8 mouse cellular contexts compared by ENCODE assay signal in the genomic region with DNA sequence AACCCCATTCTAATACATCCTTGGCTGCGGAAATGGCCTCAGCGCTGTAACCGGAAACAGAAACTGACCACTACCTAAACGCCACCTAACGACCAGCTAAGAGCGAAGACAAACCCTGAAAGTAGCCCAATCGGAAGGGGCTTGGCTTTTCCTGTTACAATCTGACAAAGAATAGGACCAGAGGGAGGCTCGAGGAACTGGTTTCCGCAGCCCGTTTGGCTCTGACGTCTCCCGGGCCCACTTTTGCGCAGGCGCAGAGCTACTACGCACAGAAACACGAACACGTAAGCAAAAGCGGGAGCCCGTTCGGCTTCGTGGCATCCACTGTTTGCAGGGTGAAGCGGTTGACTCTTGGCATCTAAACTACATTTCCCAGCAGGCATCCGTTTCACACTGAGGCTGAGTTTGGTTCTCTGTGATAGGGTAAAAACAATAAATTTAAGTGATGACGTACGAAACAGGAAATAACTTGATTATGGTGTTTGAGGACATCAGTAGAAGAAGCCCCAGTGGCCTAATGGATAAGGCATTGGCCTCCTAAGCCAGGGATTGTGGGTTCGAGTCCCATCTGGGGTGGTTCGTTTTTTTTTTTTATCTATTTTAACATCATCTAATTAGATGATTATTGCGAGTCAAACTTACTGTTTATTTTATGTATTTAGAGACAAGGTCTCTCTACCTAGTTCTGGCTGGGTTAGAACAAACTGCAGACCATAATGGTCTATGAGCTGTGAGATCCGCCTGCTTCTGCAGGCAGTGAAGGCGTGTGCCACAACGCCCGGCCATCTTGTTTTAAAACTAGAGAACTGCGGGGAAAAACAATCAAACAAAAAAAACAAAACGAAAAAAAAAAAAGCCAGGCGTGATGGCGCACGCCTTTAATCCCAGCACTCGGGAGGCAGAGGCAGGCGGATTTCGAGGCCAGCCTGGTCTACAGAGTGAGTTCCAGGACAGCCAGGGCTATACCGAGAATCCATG. TPM values are rescaled to one million over a fixed set of nuclear protein-coding genes. Genes with fewer than 3 reads are reported as not detected.
A peak's percentile ranks its signal among the peaks of the same experiment; 100 is the strongest.
DNase-seq lines count a peak whose midpoint lies in the region; ATAC-seq and TF ChIP-seq lines count a peak whose summit lies in the region.

A gene (plus strand): TSS at position 75 of the 978 bp plus-strand sequence.

- no peaks in the 10 kb centered on the region for H3K27me3 ChIP-seq in ES-Bruce4 (ENCODE audit: control insufficient read depth, insufficient read depth, low read length, poor library complexity, severe bottlenecking)
- H3K27me3 ChIP-seq in forebrain, embryonic 13.5 days: no peaks in the 10 kb centered on the region
- no peaks in the 10 kb centered on the region for H3K27me3 ChIP-seq in liver, postnatal 0 days (ENCODE audit: insufficient read depth, low read length)
- H3K27me3 ChIP-seq in neural tube, embryonic 14.5 days (ENCODE audit: control insufficient read depth, insufficient read depth, low read length): no peaks in the 10 kb centered on the region

- peak within 1 kb of the TSS; percentile 97 for H3K4me3 ChIP-seq in ES-Bruce4 (ENCODE audit: low read depth, low read length)
- peak within 1 kb of the TSS; percentile 56 for H3K4me3 ChIP-seq in forebrain, embryonic 13.5 days
- peak within 1 kb of the TSS; percentile 98 for H3K4me3 ChIP-seq in liver, postnatal 0 days (ENCODE audit: low read depth, low read length)
- H3K4me3 ChIP-seq in neural tube, embryonic 14.5 days (ENCODE audit: low read depth, low read length): peak within 1 kb of the TSS; percentile 79

- TF ChIP-seq CTCF in ES-Bruce4 (IDR thresholded peaks at IDR 0.05; ENCODE audit: low read depth, low read length): no peak
- TF ChIP-seq CTCF in liver, postnatal 0 days (IDR thresholded peaks at IDR 0.05; ENCODE audit: low read depth): peak; percentile 58

- 6% methylated on average over 41 of the region's 41 CpGs for WGBS in forebrain, embryonic 13.5 days
- WGBS in large intestine, adult 2 months: 1% methylated on average over 41 of the region's 41 CpGs
- WGBS in liver, postnatal 0 days (ENCODE audit: insufficient replicate concordance): 3% methylated on average over 41 of the region's 41 CpGs
- 5% methylated on average over 41 of the region's 41 CpGs for WGBS in neural tube, embryonic 14.5 days

- peak within 1 kb of the TSS; percentile 72 for H3K27ac ChIP-seq in ES-Bruce4 (ENCODE audit: insufficient read depth, low read length)
- peak within 1 kb of the TSS; percentile 94 for H3K27ac ChIP-seq in forebrain, embryonic 13.5 days
- H3K27ac ChIP-seq in liver, postnatal 0 days (ENCODE audit: low read depth): peak within 1 kb of the TSS; percentile 99
- H3K27ac ChIP-seq in neural tube, embryonic 14.5 days (ENCODE audit: low read depth, low read length): peak within 1 kb of the TSS; percentile 98

- H3K9ac ChIP-seq in ES-Bruce4 (ENCODE audit: low read depth, poor library complexity, severe bottlenecking): peak within 1 kb of the TSS; percentile 90
- H3K9ac ChIP-seq in forebrain, embryonic 13.5 days: peak within 1 kb of the TSS; percentile 77
- peak within 1 kb of the TSS; percentile 97 for H3K9ac ChIP-seq in liver, postnatal 0 days (replicated peaks)
- H3K9ac ChIP-seq in neural tube, embryonic 14.5 days (replicated peaks; ENCODE audit: low read depth, low read length): peak within 1 kb of the TSS; percentile 92

- no peaks in the 10 kb centered on the region for H3K4me1 ChIP-seq in ES-Bruce4 (ENCODE audit: control insufficient read depth, insufficient read depth, low read length)
- H3K4me1 ChIP-seq in forebrain, embryonic 13.5 days: peaks cover 12% of the 10 kb centered on the region
- H3K4me1 ChIP-seq in liver, postnatal 0 days (ENCODE audit: insufficient read depth): peaks cover 17% of the 10 kb centered on the region
- H3K4me1 ChIP-seq in neural tube, embryonic 14.5 days (ENCODE audit: control insufficient read depth, insufficient read depth, low read length): no peaks in the 10 kb centered on the region

- no peaks in the 10 kb centered on the region for H3K36me3 ChIP-seq in ES-Bruce4 (ENCODE audit: control insufficient read depth, insufficient read depth, low read length, poor library complexity, severe bottlenecking)
- H3K36me3 ChIP-seq in forebrain, embryonic 13.5 days (ENCODE audit: poor library complexity, severe bottlenecking): no peaks in the 10 kb centered on the region
- H3K36me3 ChIP-seq in liver, postnatal 0 days (replicated peaks; ENCODE audit: insufficient read depth, low read length): no peaks in the 10 kb centered on the region; the same call in 1 of the 2 replicates
- no peaks in the 10 kb centered on the region for H3K36me3 ChIP-seq in neural tube, embryonic 14.5 days (ENCODE audit: control insufficient read depth, insufficient read depth, low read length)

- ATAC-seq in cerebellum, adult (ENCODE audit: insufficient number of reproducible peaks, low FRiP score, low TSS enrichment): peak; percentile 87
- ATAC-seq in forebrain, embryonic 13.5 days: peak; percentile 93
- ATAC-seq in liver, postnatal 0 days: peak; percentile 85
- peak; percentile 90 for ATAC-seq in neural tube, embryonic 14.5 days (ENCODE audit: low read depth)

- peak; percentile 12 for TF ChIP-seq POLR2A in ES-Bruce4 (IDR thresholded peaks at IDR 0.05; ENCODE audit: insufficient read depth, low read length)

- TF ChIP-seq EP300 in ES-Bruce4 (IDR thresholded peaks at IDR 0.05; ENCODE audit: insufficient read depth, low read depth, low read length): no peak
- TF ChIP-seq EP300 in liver, postnatal 0 days (IDR thresholded peaks at IDR 0.05; ENCODE audit: low read depth): peak; percentile 52; the same call in 1 of the 2 replicates

- no peaks in the 10 kb centered on the region for H3K9me3 ChIP-seq in ES-Bruce4 (replicated peaks; ENCODE audit: control insufficient read depth, insufficient read depth, low read length, poor library complexity, severe bottlenecking)
- H3K9me3 ChIP-seq in forebrain, embryonic 13.5 days (replicated peaks): no peaks in the 10 kb centered on the region
- H3K9me3 ChIP-seq in liver, postnatal 0 days (ENCODE audit: low read length): no peaks in the 10 kb centered on the region
- no peaks in the 10 kb centered on the region for H3K9me3 ChIP-seq in neural tube, embryonic 14.5 days (ENCODE audit: control insufficient read depth, low read length)

- H3K4me2 ChIP-seq in forebrain, embryonic 13.5 days: peak within 1 kb of the TSS; percentile 78
- peak within 1 kb of the TSS; percentile 80 for H3K4me2 ChIP-seq in liver, postnatal 0 days (ENCODE audit: low read depth, low read length)
- peak within 1 kb of the TSS; percentile 86 for H3K4me2 ChIP-seq in neural tube, embryonic 14.5 days (ENCODE audit: low read depth, low read length)

- intact Hi-C loops in heart, postnatal 10 days (cut with DNase I): loop anchor here (1.0 to 10.0 kb wide), 3 partner anchors 18 to 371 kb away; a partner anchor contains a TSS

- DNase-seq in heart, postnatal 10 days: peak; percentile 98 to 99
- DNase-seq in large intestine, adult 2 months (ENCODE audit: low read depth, low spot score): peak; percentile 99
- peak; percentile 96 for DNase-seq in liver, postnatal 0 days
- peak; percentile 95 for DNase-seq in testis, postnatal 10 days (ENCODE audit: low spot score)

RNA-seq across cellular contexts. Expression of the gene that starts here (rescaled TPM):
- 19.7 and 29.1 TPM in 2 replicates for polyA plus RNA-seq in ES-Bruce4 (2011; ENCODE audit: insufficient read depth, insufficient read length, low read depth, missing spikeins)
- polyA plus RNA-seq in forebrain, embryonic 13.5 days (2015; fragmentation: Nextera tagmentation; extraction: Ambion mirVana): 152 and 177 TPM in 2 replicates
- 100 to 1,000 TPM; 217 to 225 TPM for total RNA-seq in heart, postnatal 10 days (2021)
- polyA plus RNA-seq in large intestine, adult 2 months (2012; rRNA removed): 204 and 234 TPM in 2 replicates
- polyA plus RNA-seq in liver, postnatal 0 days (2015; fragmentation: Nextera tagmentation; extraction: Ambion mirVana): 127 and 139 TPM in 2 replicates
- polyA plus RNA-seq in neural tube, embryonic 14.5 days (2014; fragmentation: Nextera tagmentation; extraction: Ambion mirVana): 181 and 227 TPM in 2 replicates

Comparison
In these comparisons a context has a peak if more than half of its experiments do, and no peak if none do; other contexts are left out.
1. Peak in every context shown above with its lines: DNase-seq, ATAC-seq, H3K4me3 ChIP-seq and H3K27ac ChIP-seq.